Mouse (Mus musculus) heart, postnatal 0 days (tissue): ENCODE results near the gene Dclre1a.

Experiments
- CTCF ChIP-seq: IDR thresholded peaks from 2 replicates; pipeline ENCODE4 v1.5.1; 2016; ENCODE audit warnings: antibody characterized with exemption, control low read depth, low read depth
- EP300 ChIP-seq: IDR thresholded peaks from 2 replicates; pipeline ENCODE4 v1.6.1; 2016; ENCODE audit warnings: antibody characterized with exemption, low read depth

- TF ChIP-seq CTCF (no peak), EP300 (no peak)
Measured at GRCm38 (mm10) chr19:56583785-56584184, 35.8 kb upstream of the Dclre1a start.
